Mouse (Mus musculus): ENCODE data around the gene Twnk. TPM values are rescaled to one million over a fixed set of nuclear protein-coding genes. Genes with fewer than 3 reads are reported as not detected.

The Twnk gene
- polyA plus RNA-seq, 1 experiment from 2014 or later = 13.2 TPM

DNA sequence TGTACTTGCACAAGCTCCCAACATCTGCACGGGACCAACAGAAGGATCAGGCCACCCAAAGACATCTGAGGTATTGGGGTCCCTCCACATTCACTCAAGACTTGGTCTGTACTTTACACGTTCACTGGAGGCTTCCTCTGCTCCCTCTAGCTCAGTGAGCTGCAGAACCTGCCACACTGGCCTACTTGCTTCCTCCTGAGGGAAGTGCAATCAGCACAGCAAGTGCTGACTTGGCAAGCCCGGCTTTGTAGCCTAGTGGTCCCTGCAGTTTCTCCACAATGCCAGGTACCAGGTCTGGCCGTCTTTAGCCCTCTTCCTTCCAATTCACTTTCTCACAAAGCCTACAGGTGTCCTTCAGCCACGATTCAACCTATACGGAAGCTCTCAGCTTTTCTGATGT is 18.5 kb upstream of the Twnk start:
- no peak for ATAC-seq (ENCODE audit: low read depth)
- WGBS (ENCODE audit: insufficient replicate concordance) = 41% methylated on average over 6 of the region's 6 CpGs
- H3K4me2 ChIP-seq = no peak overlapping the region
- no peak overlapping the region for H3K4me3 ChIP-seq (replicated peaks)
- H3K4me1 ChIP-seq (replicated peaks) = peaks cover 31% of the 10 kb centered on the region
- no peak for DNase-seq
- H3K9me3 ChIP-seq (replicated peaks) = no peaks in the 10 kb centered on the region
- no peak overlapping the region for H3K27ac ChIP-seq
- peaks cover 3% of the 10 kb centered on the region for H3K36me3 ChIP-seq
- no peak overlapping the region for H3K9ac ChIP-seq
- peaks cover 47% of the 10 kb centered on the region for H3K27me3 ChIP-seq

DNA sequence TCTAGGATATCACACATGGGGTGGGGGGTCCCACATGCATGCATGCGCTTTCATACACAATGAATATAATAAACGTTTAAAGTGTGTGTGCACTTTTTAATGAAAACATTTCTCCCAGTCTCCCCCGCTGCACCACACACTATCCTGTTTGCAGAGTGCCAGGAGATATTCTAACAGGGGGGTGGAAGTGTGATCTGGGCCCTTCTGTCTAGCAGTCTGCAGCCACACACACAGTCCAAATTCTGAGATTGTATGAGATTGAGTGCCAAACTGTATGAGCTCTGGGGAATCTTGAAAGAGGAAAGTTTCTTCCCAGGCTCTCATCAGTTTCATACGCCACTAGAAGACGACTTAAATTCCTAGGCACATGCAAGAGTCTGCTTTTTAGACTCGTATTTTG is 17.6 kb upstream of the Twnk start:
- H3K36me3 ChIP-seq = peaks cover 3% of the 10 kb centered on the region; the same call in 1 of the 2 replicates
- ATAC-seq (ENCODE audit: low read depth) = no peak
- peaks cover 47% of the 10 kb centered on the region for H3K27me3 ChIP-seq
- no peak overlapping the region for H3K9ac ChIP-seq
- 59% methylated on average over 6 of the region's 6 CpGs for WGBS (ENCODE audit: insufficient replicate concordance)
- peaks cover 38% of the 10 kb centered on the region for H3K4me1 ChIP-seq (replicated peaks)
- DNase-seq = no peak
- H3K9me3 ChIP-seq (replicated peaks) = no peaks in the 10 kb centered on the region
- no peak overlapping the region for H3K4me3 ChIP-seq (replicated peaks)
- H3K27ac ChIP-seq = no peak overlapping the region
- no peak overlapping the region for H3K4me2 ChIP-seq

DNA sequence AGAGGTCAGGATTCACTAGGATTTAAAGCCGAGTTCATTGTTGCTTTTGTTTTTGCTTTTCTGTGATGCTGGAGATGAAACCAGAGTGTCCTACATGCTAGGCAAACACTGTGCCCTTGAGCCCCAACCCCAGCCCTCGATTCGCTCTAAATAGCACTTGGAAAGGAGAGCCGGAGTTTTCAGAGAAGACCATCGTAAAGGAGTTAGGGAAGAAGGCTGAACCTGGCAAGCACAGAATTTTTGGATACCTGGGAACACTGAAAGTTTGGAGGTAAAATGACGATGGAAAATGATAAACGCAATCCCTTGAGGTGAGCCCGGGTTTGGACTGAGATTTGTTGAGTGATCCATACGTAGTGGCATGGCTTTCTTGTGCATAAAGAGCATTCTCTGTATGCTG is 17.1 kb upstream of the Twnk start:
- WGBS (ENCODE audit: insufficient replicate concordance) = 41% methylated on average over 9 of the region's 9 CpGs
- peaks cover 1% of the 10 kb centered on the region; the same call in 1 of the 2 replicates for H3K36me3 ChIP-seq
- DNase-seq (no peak), ATAC-seq (ENCODE audit: low read depth) (no peak)
- H3K4me1 ChIP-seq (replicated peaks) = peaks cover 39% of the 10 kb centered on the region
- peaks cover 47% of the 10 kb centered on the region for H3K27me3 ChIP-seq
- H3K27ac ChIP-seq = no peak overlapping the region
- no peaks in the 10 kb centered on the region for H3K9me3 ChIP-seq (replicated peaks)
- H3K4me2 ChIP-seq = peak overlapping the region; percentile 69
- 0 out of 2 replicates have a peak overlapping the region, but pooled peaks have one; percentile 60 for H3K4me3 ChIP-seq (replicated peaks)
- H3K9ac ChIP-seq = no peak overlapping the region

DNA sequence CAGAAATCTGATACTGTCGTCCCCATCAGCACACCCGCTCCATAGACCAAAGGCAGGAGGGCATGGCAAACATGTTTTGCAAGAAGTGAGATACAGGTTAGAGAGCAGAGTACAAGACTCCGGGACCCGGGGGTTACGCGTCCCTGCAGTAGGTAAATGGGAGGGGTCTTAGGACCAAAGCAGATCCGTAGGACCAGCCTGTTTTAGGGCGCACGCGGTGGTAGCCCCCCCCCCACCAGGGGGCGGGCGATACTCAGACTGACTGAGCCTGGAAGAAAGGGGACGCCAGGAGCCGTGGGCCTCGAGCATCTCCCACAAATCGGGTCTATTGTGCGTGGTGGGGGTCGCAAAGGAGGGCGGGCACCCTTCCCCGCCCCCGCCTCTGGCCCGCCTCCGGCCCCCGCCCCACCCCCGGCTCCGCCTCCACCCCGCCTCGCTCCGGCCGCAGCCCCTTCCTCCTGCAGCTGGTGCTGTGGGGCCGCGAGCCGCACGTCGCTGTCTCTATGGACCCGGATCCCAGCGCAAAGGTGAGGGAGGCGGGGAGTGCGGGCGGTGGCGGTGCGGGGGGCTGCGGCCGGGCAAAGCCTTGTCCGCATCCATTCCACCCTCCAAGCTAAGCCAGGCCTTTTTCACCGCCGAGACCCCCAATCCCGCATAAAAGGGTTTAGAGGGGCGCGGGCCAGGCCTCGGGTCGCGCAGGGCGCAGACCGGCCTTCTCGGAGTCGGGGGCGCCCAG is 16.5 kb upstream of the Twnk start, which contains the start of gene Sema4g:
Gene Sema4g (plus strand): TSS at position 271 of the 736 bp plus-strand sequence.
- H3K4me3 ChIP-seq (replicated peaks) = peak within 1 kb of the TSS; percentile 60
- H3K4me1 ChIP-seq (replicated peaks) = peaks cover 39% of the 10 kb centered on the region
- H3K9ac ChIP-seq = peak within 1 kb of the TSS; percentile 61
- peaks cover 47% of the 10 kb centered on the region for H3K27me3 ChIP-seq
- H3K36me3 ChIP-seq = no peaks in the 10 kb centered on the region
- peak; percentile 35 for ATAC-seq (ENCODE audit: low read depth)
- H3K27ac ChIP-seq = peak within 1 kb of the TSS; percentile 73
- no peaks in the 10 kb centered on the region for H3K9me3 ChIP-seq (replicated peaks)
- no peak for DNase-seq
- H3K4me2 ChIP-seq = peak within 1 kb of the TSS; percentile 69
- 1% methylated on average over 51 of the region's 58 CpGs for WGBS (ENCODE audit: insufficient replicate concordance)

DNA sequence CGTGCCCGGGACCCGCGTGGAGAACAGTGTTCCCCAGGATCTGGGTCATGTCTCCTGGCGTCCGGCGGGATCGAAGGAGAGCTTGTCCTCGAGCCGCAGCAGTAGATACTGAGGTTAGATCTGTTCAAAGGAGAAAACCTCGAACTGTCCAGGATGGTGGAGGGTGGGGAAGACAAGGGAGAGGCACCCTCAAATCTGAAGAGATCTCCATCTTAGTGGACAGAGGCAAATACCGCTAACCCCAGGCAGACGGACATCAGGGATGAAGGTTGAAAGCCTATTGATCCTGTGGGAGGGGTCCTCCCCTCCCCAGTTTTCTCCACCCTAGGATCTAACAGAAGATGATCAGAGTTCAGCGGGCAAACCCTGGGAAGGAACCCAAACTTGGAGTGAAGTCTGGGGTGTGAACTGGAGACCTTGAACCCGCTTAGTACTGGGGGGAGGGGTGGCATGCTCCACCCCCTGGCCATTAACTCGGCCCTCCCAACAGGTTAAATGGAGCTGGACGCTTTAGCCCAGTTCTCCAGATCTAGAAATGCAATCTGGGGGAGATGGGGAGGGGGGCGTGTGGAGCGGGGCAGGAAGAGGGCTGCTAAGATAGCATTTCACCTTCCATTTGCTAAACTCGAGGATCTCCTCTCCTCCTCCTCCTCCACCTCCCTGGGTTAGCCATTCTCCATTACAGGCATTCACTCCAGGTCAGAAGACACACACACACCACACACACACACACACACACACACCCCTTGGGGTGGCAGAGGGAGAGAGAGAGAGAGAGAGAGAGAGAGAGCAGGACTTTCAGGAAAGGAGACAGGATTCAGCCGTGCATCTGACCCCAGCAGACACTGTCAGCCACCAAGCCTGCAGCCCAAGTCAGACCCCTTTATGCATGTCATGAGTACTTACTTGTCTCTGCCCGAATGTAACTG is 15.6 kb upstream of the Twnk start:
- DNase-seq (no peak), ATAC-seq (ENCODE audit: low read depth) (no peak)
- H3K27ac ChIP-seq = peak overlapping the region; percentile 73
- no peaks in the 10 kb centered on the region for H3K9me3 ChIP-seq (replicated peaks)
- peak overlapping the region; percentile 61 for H3K9ac ChIP-seq
- 15% methylated on average over 22 of the region's 22 CpGs for WGBS (ENCODE audit: insufficient replicate concordance)
- H3K4me3 ChIP-seq (replicated peaks) = peak overlapping the region; percentile 60
- peak overlapping the region; percentile 69 for H3K4me2 ChIP-seq
- peaks cover 39% of the 10 kb centered on the region for H3K4me1 ChIP-seq (replicated peaks)
- peaks cover 47% of the 10 kb centered on the region for H3K27me3 ChIP-seq
- H3K36me3 ChIP-seq = 0 out of 2 replicates have a peak, but pooled peaks cover 1% of the 10 kb centered on the region

DNA sequence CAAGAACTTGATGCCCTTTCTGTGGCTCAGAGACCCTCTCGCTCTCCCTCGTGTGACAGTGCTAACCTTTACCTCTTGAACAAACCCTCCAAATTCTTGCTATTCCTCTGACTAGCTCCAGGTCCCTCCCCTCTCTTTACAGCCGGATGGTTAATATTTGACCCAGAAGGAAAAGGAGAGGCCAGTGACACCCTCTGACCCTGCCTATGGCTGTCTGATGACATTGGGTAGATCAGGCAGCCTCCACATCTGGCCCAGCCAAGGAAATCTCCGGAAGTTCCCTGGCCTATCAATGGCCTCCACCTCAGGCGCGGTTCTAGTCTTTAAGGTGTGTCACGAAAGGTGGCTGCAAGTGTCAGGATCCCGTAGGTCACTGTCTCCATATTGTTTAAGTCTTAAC is 14.4 kb upstream of the Twnk start:
- H3K9ac ChIP-seq = no peak overlapping the region
- peak overlapping the region; percentile 72; the same call in 1 of the 2 replicates for H3K27ac ChIP-seq
- DNase-seq = no peak
- H3K4me1 ChIP-seq (replicated peaks) = peaks cover 30% of the 10 kb centered on the region
- 0 out of 2 replicates have a peak, but pooled peaks cover 2% of the 10 kb centered on the region for H3K36me3 ChIP-seq
- H3K9me3 ChIP-seq (replicated peaks) = no peaks in the 10 kb centered on the region
- peak; percentile 57 for ATAC-seq (ENCODE audit: low read depth)
- 71% methylated on average over 8 of the region's 8 CpGs for WGBS (ENCODE audit: insufficient replicate concordance)
- H3K4me2 ChIP-seq = peak overlapping the region; percentile 69
- peaks cover 47% of the 10 kb centered on the region for H3K27me3 ChIP-seq
- no peak overlapping the region for H3K4me3 ChIP-seq (replicated peaks)

DNA sequence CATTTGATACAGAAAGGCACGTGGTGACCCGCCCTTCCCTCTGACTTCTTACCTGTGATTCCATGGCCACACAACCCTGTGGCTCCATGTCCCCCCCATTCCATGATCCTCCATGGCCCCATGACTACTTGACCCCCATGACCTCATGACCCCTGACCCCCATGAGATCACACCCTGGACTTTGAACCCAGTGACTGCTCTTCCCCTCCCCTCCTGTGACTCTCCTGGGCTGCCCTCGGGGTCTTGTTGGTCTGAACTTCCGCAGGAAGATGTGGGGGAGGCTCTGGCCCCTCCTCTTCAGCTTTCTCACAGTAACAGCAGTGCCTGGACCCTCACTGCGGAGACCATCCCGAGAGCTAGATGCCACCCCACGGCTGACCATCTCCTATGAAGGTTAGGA is 13.2 kb upstream of the Twnk start:
- H3K4me2 ChIP-seq = no peak overlapping the region
- DNase-seq = no peak
- H3K27me3 ChIP-seq = peaks cover 43% of the 10 kb centered on the region
- peaks cover 31% of the 10 kb centered on the region for H3K4me1 ChIP-seq (replicated peaks)
- ATAC-seq (ENCODE audit: low read depth) = no peak
- H3K27ac ChIP-seq = no peak overlapping the region
- H3K36me3 ChIP-seq = 0 out of 2 replicates have a peak, but pooled peaks cover 2% of the 10 kb centered on the region
- 26% methylated on average over 7 of the region's 7 CpGs for WGBS (ENCODE audit: insufficient replicate concordance)
- no peak overlapping the region for H3K4me3 ChIP-seq (replicated peaks)
- H3K9me3 ChIP-seq (replicated peaks) = no peaks in the 10 kb centered on the region
- H3K9ac ChIP-seq = no peak overlapping the region

DNA sequence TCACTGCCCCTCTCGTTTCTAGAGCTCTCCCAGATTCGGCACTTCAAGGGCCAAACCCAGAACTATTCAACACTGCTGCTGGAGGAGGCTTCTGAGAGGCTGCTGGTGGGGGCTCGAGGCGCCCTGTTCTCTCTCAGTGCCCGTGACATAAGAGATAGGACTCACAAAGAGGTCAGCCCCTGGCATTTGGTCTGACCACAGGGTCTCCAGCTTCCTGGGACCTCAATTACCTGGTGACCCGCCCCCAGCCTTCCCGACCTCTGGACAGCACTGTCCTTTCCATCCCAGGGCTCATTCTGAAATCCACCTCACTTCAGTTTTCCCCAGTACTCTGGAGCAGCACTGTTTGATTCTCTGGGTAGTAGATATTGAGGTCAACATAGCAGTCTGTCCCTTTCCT is 12.8 kb upstream of the Twnk start:
- 0 out of 2 replicates have a peak, but pooled peaks cover 5% of the 10 kb centered on the region for H3K36me3 ChIP-seq
- H3K27ac ChIP-seq = peak overlapping the region; percentile 18; the same call in 1 of the 2 replicates
- ATAC-seq (ENCODE audit: low read depth) (no peak), DNase-seq (no peak)
- no peak overlapping the region for H3K9ac ChIP-seq
- no peak overlapping the region for H3K4me3 ChIP-seq (replicated peaks)
- H3K4me1 ChIP-seq (replicated peaks) = peaks cover 27% of the 10 kb centered on the region
- H3K4me2 ChIP-seq = no peak overlapping the region
- WGBS (ENCODE audit: insufficient replicate concordance) = 43% methylated on average over 7 of the region's 7 CpGs
- no peaks in the 10 kb centered on the region for H3K9me3 ChIP-seq (replicated peaks)
- H3K27me3 ChIP-seq = peaks cover 39% of the 10 kb centered on the region

DNA sequence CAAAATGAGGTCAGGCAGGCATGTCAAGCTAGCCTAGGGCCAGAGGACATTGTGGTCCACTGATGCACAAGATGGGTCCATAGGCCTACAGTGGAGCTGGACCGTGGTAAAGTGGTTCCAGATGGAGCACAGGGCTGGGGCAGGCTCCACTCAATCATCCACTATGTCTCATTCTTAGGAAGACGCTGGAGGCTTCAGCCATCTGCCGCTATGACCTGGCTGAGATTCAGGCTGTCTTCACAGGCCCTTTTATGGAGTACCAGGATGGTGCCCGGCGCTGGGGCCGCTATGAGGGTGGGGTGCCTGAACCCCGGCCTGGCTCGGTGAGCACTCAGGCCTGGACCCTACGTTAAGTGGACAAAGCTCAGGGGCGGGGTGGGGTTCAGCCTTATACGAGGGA is 7.7 kb upstream of the Twnk start:
- Histone ChIP-seq H3K4me1 (replicated peaks) (peaks cover 13% of the 10 kb centered on the region), H3K4me3 (replicated peaks) (no peak overlapping the region), H3K27me3 (no peaks in the 10 kb centered on the region), H3K27ac (no peak overlapping the region), H3K36me3 (peaks cover 27% of the 10 kb centered on the region), H3K4me2 (no peak overlapping the region), H3K9ac (no peak overlapping the region), H3K9me3 (replicated peaks) (no peaks in the 10 kb centered on the region)
- no peak for DNase-seq
- ATAC-seq (ENCODE audit: low read depth) = no peak
- 83% methylated on average over 11 of the region's 11 CpGs for WGBS (ENCODE audit: insufficient replicate concordance)

DNA sequence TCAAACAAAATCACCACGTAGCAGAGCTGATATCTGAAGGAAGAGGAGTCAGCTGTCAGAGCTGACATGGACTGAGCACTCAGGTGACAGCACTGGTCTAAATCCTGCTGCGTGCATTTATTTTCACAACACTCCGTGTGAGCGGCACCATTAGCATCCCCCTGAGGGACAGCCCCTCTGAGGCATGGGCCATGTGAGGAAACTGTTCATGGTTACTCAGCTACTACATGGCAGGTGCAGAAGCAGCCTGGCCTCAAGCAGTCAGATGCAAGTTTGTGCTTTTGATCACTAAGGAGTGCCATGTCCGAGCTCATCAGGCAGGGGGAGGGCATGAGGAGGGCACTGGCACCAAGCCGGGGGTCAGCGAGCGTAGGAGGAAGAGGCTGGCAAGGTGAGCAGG is 5.8 kb upstream of the Twnk start:
- 75% methylated on average over 8 of the region's 8 CpGs for WGBS (ENCODE audit: insufficient replicate concordance)
- no peaks in the 10 kb centered on the region for H3K9me3 ChIP-seq (replicated peaks)
- H3K9ac ChIP-seq = no peak overlapping the region
- H3K27me3 ChIP-seq = no peaks in the 10 kb centered on the region
- DNase-seq (no peak), ATAC-seq (ENCODE audit: low read depth) (no peak)
- no peak overlapping the region for H3K4me3 ChIP-seq (replicated peaks)
- no peak overlapping the region for H3K4me2 ChIP-seq
- peaks cover 46% of the 10 kb centered on the region for H3K36me3 ChIP-seq
- no peak overlapping the region for H3K27ac ChIP-seq
- H3K4me1 ChIP-seq (replicated peaks) = peaks cover 16% of the 10 kb centered on the region

DNA sequence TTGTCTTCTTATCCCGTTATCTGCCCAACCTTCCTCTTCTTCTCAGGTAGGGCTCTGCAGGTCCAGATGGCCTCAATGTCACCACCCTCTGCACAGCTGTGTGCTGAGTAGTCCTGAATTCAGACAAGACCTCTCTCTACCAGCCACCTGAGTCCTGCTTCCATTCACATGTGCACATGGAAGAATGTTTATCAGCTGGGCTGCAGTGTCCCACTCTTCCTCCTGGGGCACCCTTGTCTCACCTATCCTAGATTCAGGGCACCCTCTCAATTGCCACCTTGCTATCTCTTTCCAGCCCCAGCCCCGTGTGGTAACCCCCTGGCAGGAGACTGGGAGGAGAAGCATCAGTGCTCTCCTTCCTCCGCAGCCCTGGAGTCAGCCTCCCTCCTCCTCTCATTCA is 3.2 kb upstream of the Twnk start:
- H3K27me3 ChIP-seq = no peaks in the 10 kb centered on the region
- no peak overlapping the region for H3K4me3 ChIP-seq (replicated peaks)
- no peaks in the 10 kb centered on the region for H3K9me3 ChIP-seq (replicated peaks)
- no peak for ATAC-seq (ENCODE audit: low read depth)
- no peak overlapping the region for H3K4me2 ChIP-seq
- no peak overlapping the region for H3K9ac ChIP-seq
- 56% methylated on average over 3 of the region's 3 CpGs for WGBS (ENCODE audit: insufficient replicate concordance)
- no peak overlapping the region for H3K27ac ChIP-seq
- no peak for DNase-seq
- peaks cover 49% of the 10 kb centered on the region for H3K36me3 ChIP-seq
- peaks cover 25% of the 10 kb centered on the region for H3K4me1 ChIP-seq (replicated peaks)
